ENCODE assay signal across 10 mouse cellular contexts in the genomic region with DNA sequence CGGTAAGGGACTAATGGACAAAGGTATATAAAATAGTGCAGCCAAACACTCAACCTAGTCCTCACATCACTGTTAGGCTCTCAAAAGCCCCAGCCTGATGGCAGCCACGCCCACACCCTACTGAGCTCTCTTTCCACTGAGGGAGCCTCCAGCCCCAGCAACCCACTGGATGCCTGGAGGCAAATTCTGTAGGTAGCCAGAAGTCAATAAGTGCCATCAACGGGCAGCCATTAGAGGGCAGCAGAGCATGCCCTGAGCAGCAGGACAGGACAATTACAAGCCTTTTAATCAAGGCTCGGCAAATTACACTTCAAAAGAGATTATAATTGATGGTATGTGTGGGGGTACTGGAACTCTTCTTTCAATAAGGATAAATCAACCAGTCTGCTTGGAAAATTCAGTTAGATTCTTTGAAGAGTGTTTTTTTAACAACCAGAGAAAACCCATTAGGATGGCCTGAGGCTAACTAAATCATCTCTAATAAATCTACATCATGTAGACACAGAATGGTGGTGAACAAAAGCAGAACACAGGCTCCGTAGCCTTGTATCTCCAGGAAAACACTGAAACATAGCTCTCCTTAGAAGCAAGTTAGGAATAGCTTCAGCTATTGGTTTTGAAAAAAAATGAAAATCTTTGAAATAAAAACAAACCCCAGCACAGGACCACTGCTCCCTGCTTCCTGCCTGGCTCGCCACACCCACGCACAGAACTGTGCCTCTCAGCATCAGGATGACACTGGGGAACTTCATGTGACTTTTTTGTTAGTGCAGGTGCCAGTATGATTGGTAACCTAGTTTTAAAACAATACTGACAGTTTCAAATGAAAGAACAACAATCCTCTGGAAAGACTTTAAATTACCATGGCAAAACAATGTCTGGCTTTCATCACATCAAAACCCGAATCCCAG. TPM values are rescaled to one million over a fixed set of nuclear protein-coding genes. Genes with fewer than 3 reads are reported as not detected.
DNase-seq lines count a peak whose midpoint lies in the region; ATAC-seq and TF ChIP-seq lines count a peak whose summit lies in the region.
"Had no signal": no experiment of that assay in that cellular context is flagged by ENCODE, and none has a peak within 500 bp of the region (broad histone marks: within the 10 kb centered on the region; RNA-seq: fewer than 3 reads in every experiment).

No protein-coding gene starts in this region.

- peaks cover 34% of the 10 kb centered on the region for H3K4me1 ChIP-seq in heart, embryonic 16.5 days (ENCODE audit: control insufficient read depth, insufficient read depth, low read length)
- peaks cover 33% of the 10 kb centered on the region for H3K4me1 ChIP-seq in kidney, postnatal 0 days (replicated peaks; ENCODE audit: insufficient read depth, low read length)
- H3K4me1 ChIP-seq in midbrain, embryonic 11.5 days (ENCODE audit: control insufficient read depth, insufficient read depth, low read length) = no peaks in the 10 kb centered on the region
- H3K4me1 ChIP-seq: stomach, embryonic 15.5 days had no signal

- TF ChIP-seq CTCF in kidney, postnatal 0 days (IDR thresholded peaks at IDR 0.05; ENCODE audit: low read depth) = peak; percentile 83

- no peak overlapping the region for H3K27ac ChIP-seq in heart, embryonic 16.5 days (ENCODE audit: low read length)
- no peak overlapping the region for H3K27ac ChIP-seq in kidney, postnatal 0 days
- H3K27ac ChIP-seq in midbrain, embryonic 11.5 days (ENCODE audit: low read depth, low read length) = no peak overlapping the region
- H3K27ac ChIP-seq: stomach, embryonic 15.5 days had no signal

- H3K4me3 ChIP-seq in heart, embryonic 16.5 days (ENCODE audit: low read length) = no peak overlapping the region
- H3K4me3 ChIP-seq in kidney, postnatal 0 days (replicated peaks; ENCODE audit: low read depth, low read length) = no peak overlapping the region
- H3K4me3 ChIP-seq in midbrain, embryonic 11.5 days (ENCODE audit: low read depth, low read length) = no peak overlapping the region
- H3K4me3 ChIP-seq: stomach, embryonic 15.5 days had no signal

- no peak overlapping the region for H3K4me2 ChIP-seq in heart, embryonic 16.5 days (ENCODE audit: low read depth, low read length)
- no peak overlapping the region for H3K4me2 ChIP-seq in kidney, postnatal 0 days (ENCODE audit: low read length)
- H3K4me2 ChIP-seq in midbrain, embryonic 11.5 days = no peak overlapping the region
- H3K4me2 ChIP-seq: stomach, embryonic 15.5 days had no signal

- no peak overlapping the region for H3K9ac ChIP-seq in heart, embryonic 16.5 days (ENCODE audit: low read length)
- H3K9ac ChIP-seq in kidney, postnatal 0 days (ENCODE audit: low read depth, low read length) = no peak overlapping the region
- no peak overlapping the region for H3K9ac ChIP-seq in midbrain, embryonic 11.5 days (ENCODE audit: low read length)
- H3K9ac ChIP-seq: stomach, embryonic 15.5 days had no signal

- DNase-seq in frontal cortex, postnatal 36 days (ENCODE audit: low spot score in 2 of 2) = no peak
- peak; percentile 74 for DNase-seq in NIH3T3 (ENCODE audit: low read depth)
- DNase-seq in cerebellum, postnatal 14 days = peak; percentile 84
- peak; percentile 91 for DNase-seq in kidney, postnatal 0 days (ENCODE audit: low spot score)
- peak; percentile 88 for DNase-seq in midbrain, embryonic 11.5 days (ENCODE audit: low spot score, missing footprints)
- peak; percentile 26 for DNase-seq in thymus, postnatal 25 days

- WGBS in heart, embryonic 16.5 days = 40% methylated on average over 8 of the region's 8 CpGs
- 19% methylated on average over 8 of the region's 8 CpGs for WGBS in kidney, postnatal 0 days
- WGBS in midbrain, embryonic 11.5 days = 40% methylated on average over 8 of the region's 8 CpGs

- H3K9me3 ChIP-seq in heart, embryonic 16.5 days (replicated peaks; ENCODE audit: control insufficient read depth, low read length) = no peaks in the 10 kb centered on the region
- no peaks in the 10 kb centered on the region for H3K9me3 ChIP-seq in kidney, postnatal 0 days (replicated peaks; ENCODE audit: low read length)
- H3K9me3 ChIP-seq in midbrain, embryonic 11.5 days (ENCODE audit: control insufficient read depth, low read length) = no peaks in the 10 kb centered on the region
- H3K9me3 ChIP-seq: stomach, embryonic 15.5 days had no signal

- peak; percentile 63 for ATAC-seq in frontal cortex, adult (ENCODE audit: low TSS enrichment)
- ATAC-seq in heart, embryonic 16.5 days (replicated peaks; ENCODE audit: extremely low read depth, insufficient read depth, low FRiP score) = peak; percentile 40; the same call in 1 of the 2 replicates
- peak; percentile 55 for ATAC-seq in kidney, postnatal 0 days (replicated peaks; ENCODE audit: low FRiP score, low read depth)
- ATAC-seq in midbrain, embryonic 11.5 days (ENCODE audit: low FRiP score) = peak; percentile 54; the same call in 1 of the 2 replicates

- no peaks in the 10 kb centered on the region for H3K27me3 ChIP-seq in heart, embryonic 16.5 days (ENCODE audit: control insufficient read depth, insufficient read depth, low read length)
- no peaks in the 10 kb centered on the region for H3K27me3 ChIP-seq in kidney, postnatal 0 days (ENCODE audit: insufficient read depth, low read length)
- no peaks in the 10 kb centered on the region for H3K27me3 ChIP-seq in midbrain, embryonic 11.5 days (ENCODE audit: control insufficient read depth, insufficient read depth, low read length)
- H3K27me3 ChIP-seq: CH12.LX; stomach, embryonic 15.5 days had no signal

- no peaks in the 10 kb centered on the region for H3K36me3 ChIP-seq in heart, embryonic 16.5 days (ENCODE audit: control insufficient read depth, insufficient read depth)
- 0 out of 2 replicates have a peak, but pooled peaks cover 3% of the 10 kb centered on the region for H3K36me3 ChIP-seq in kidney, postnatal 0 days (ENCODE audit: insufficient read depth, low read length)
- H3K36me3 ChIP-seq in midbrain, embryonic 11.5 days (ENCODE audit: control insufficient read depth, insufficient read depth, low read length) = no peaks in the 10 kb centered on the region
- H3K36me3 ChIP-seq: stomach, embryonic 15.5 days had no signal

RNA-seq across cellular contexts. Expression of gene Sestd1, which starts 30.4 kb away (rescaled TPM):
- 10.3 and 10.8 TPM in 2 replicates for polyA plus RNA-seq in heart, embryonic 16.5 days (2015; fragmentation: Nextera tagmentation; extraction: Ambion mirVana)
- polyA plus RNA-seq in kidney, postnatal 0 days (2015; fragmentation: Nextera tagmentation; extraction: Ambion mirVana) = 36.8 and 39.4 TPM in 2 replicates
- 24.8 and 27.3 TPM in 2 replicates for polyA plus RNA-seq in midbrain, embryonic 11.5 days (2014; fragmentation: Nextera tagmentation; extraction: Ambion mirVana)

Comparison
In these comparisons a context has a peak if more than half of its experiments do, and no peak if none do; other contexts are left out.
1. DNase-seq: peak in NIH3T3 (single experiment), cerebellum, postnatal 14 days (2 of 2), kidney, postnatal 0 days (single experiment), midbrain, embryonic 11.5 days (single experiment) and thymus, postnatal 25 days (single experiment); none in frontal cortex, postnatal 36 days (0 of 2).
2. Peak in every context shown above with its lines, with median percentiles within 50 percentile points of each other: ATAC-seq.